Mouse (Mus musculus) bone marrow macrophage, adult 2 months (primary cell): ENCODE results near the gene Lats2.

Experiments used
- CTCF ChIP-seq: IDR thresholded peaks from 2 replicates; pipeline ENCODE4 v1.5.1; 2012; ENCODE audit warnings: low read depth, mild to moderate bottlenecking, low read length, moderate library complexity
- POLR2A ChIP-seq: IDR thresholded peaks from 2 replicates; pipeline ENCODE4 v1.6.1; 2012; ENCODE audit warnings: mild to moderate bottlenecking, low read depth, low read length, borderline replicate concordance

DNA sequence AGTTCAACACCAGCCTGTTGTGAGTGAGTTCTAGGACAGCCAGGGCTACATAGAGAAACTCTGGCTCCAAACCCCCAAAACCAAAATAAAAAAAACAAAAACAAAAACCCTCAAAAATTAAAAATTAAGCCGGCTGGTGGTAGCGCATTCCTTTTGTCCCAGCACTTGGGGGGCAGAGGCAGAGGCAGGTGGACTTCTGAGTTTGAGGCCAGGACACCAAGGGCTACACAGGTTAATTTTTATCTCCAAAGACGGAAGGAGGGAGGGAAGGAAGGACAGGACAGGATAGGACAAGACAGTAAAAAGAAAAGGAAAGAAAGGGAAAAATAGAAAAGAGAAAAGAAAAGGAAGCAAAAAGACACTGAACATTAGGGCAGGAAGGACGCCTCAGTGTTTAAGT is 75.4 kb downstream of the Lats2 start:
- TF ChIP-seq CTCF (no peak), POLR2A (no peak)
